Mouse (Mus musculus): ENCODE data around the gene Chrna9.
"Not testable (repeated sequence)": the region's sequence is repeated elsewhere in the genome, so short reads cannot be mapped to it uniquely, and the experiment has no call there.

The Chrna9 gene

GRCm38 (mm10) chr5:65959893-65960596, 25.3 kb downstream of the Chrna9 start:
- no peak for DNase-seq

- no peak for DNase-seq
Observed at GRCm38 (mm10) chr5:65960597-65960950, 25.9 kb downstream of the Chrna9 start.

- DNase-seq = no peak
Observed at GRCm38 (mm10) chr5:65963291-65963690, 28.6 kb downstream of the Chrna9 start.

- DNase-seq = no peak
Observed at GRCm38 (mm10) chr5:65965771-65966279, 31.1 kb downstream of the Chrna9 start.

- no peak for DNase-seq
Observed at GRCm38 (mm10) chr5:65967091-65967490, 32.4 kb downstream of the Chrna9 start.

GRCm38 (mm10) chr5:65968004-65968403, 33.3 kb downstream of the Chrna9 start:
- no peak for DNase-seq

GRCm38 (mm10) chr5:65973189-65973588, 38.5 kb downstream of the Chrna9 start:
- no peak for DNase-seq

GRCm38 (mm10) chr5:65975731-65976130, 41.0 kb downstream of the Chrna9 start:
- DNase-seq = no peak

GRCm38 (mm10) chr5:65986426-65986825, 51.7 kb downstream of the Chrna9 start:
- no peak for DNase-seq

GRCm38 (mm10) chr5:65987004-65987403, 52.3 kb downstream of the Chrna9 start:
- DNase-seq = not testable (repeated sequence)

GRCm38 (mm10) chr5:65991191-65991590, 56.5 kb downstream of the Chrna9 start:
- no peak for DNase-seq

- no peak for DNase-seq
Observed at GRCm38 (mm10) chr5:65994643-65995042, 59.9 kb downstream of the Chrna9 start.

- no peak for DNase-seq
Observed at GRCm38 (mm10) chr5:65997813-65998212, 63.1 kb downstream of the Chrna9 start.

- no peak for DNase-seq
Observed at GRCm38 (mm10) chr5:65999106-65999505, 64.4 kb downstream of the Chrna9 start.

GRCm38 (mm10) chr5:66000074-66000473, 65.4 kb downstream of the Chrna9 start:
- DNase-seq = no peak

- no peak for DNase-seq
Observed at GRCm38 (mm10) chr5:66000567-66001125, 65.9 kb downstream of the Chrna9 start.

GRCm38 (mm10) chr5:66001232-66001631, 66.5 kb downstream of the Chrna9 start:
- no peak for DNase-seq

GRCm38 (mm10) chr5:66004134-66004925, 69.6 kb downstream of the Chrna9 start, which contains the start of gene 9130230L23Rik:
TSS of gene 9130230L23Rik (minus strand) at chr5:66004285.
- no peak for DNase-seq

- DNase-seq = no peak
Observed at GRCm38 (mm10) chr5:66005041-66005678, 70.4 kb downstream of the Chrna9 start.

- no peak for DNase-seq
Observed at GRCm38 (mm10) chr5:66008245-66008967, 73.7 kb downstream of the Chrna9 start.

GRCm38 (mm10) chr5:66013999-66014398, 79.3 kb downstream of the Chrna9 start:
- DNase-seq = no peak

GRCm38 (mm10) chr5:66014437-66014836, 79.7 kb downstream of the Chrna9 start:
- no peak for DNase-seq
